Mouse (Mus musculus) hindbrain, embryonic 16.5 days (tissue): Measurements from ENCODE around the gene Vdr. TPM values are rescaled to one million over a fixed set of nuclear protein-coding genes. Genes with fewer than 3 reads are reported as not detected.

Experiments used
- ATAC-seq: fragments of 200-750 bp; cut with Nextera tagmentation; 2 replicates; pipeline ENCODE4 v1.8.0; 2017; ENCODE audit warnings: moderate TSS enrichment, moderate library complexity
- H3K27ac ChIP-seq: fragments of 300-500 bp; sonication (generic); 2 replicates; pipeline ENCODE4 v1.5.1; 2014; ENCODE audit warnings: low read depth, mild to moderate bottlenecking, control low read depth, low read length, moderate library complexity
- H3K27me3 ChIP-seq: fragments of 300-500 bp; sonication (generic); replicated peaks from 2 replicates; pipeline ENCODE4 v1.6.1; 2014; ENCODE audit warnings: low read length; ENCODE audit not compliant: control insufficient read depth, insufficient read depth
- H3K36me3 ChIP-seq: fragments of 300-500 bp; sonication (generic); 2 replicates; pipeline ENCODE4 v1.6.1; 2014; ENCODE audit warnings: mild to moderate bottlenecking, low read length, moderate library complexity, mixed read lengths; ENCODE audit not compliant: control insufficient read depth, insufficient read depth
- H3K4me1 ChIP-seq: fragments of 300-500 bp; sonication (generic); 2 replicates; pipeline ENCODE4 v1.6.1; 2014; ENCODE audit warnings: low read depth, low read length; ENCODE audit not compliant: control insufficient read depth, insufficient read depth
- H3K4me2 ChIP-seq: fragments of 300-500 bp; sonication (generic); 2 replicates; pipeline ENCODE4 v1.6.1; 2014; ENCODE audit warnings: mild to moderate bottlenecking, low read length, control low read depth, moderate library complexity
- H3K4me3 ChIP-seq: fragments of 300-500 bp; sonication (generic); 2 replicates; pipeline ENCODE4 v1.5.1; 2014; ENCODE audit warnings: mild to moderate bottlenecking, low read length, control low read depth, moderate library complexity
- H3K9ac ChIP-seq: fragments of 300-500 bp; sonication (generic); 2 replicates; pipeline ENCODE4 v1.6.1; 2014; ENCODE audit warnings: low read depth, mild to moderate bottlenecking, control low read depth, low read length, moderate library complexity
- H3K9me3 ChIP-seq: fragments of 300-500 bp; sonication (generic); 2 replicates; pipeline ENCODE4 v1.6.1; 2014; ENCODE audit warnings: mild to moderate bottlenecking, low read length, moderate library complexity; ENCODE audit not compliant: control insufficient read depth
- WGBS: fragments of 180-500 bp; shearing (Covaris S2); extraction: QIAGEN DNeasy Blood & Tissue Kit; methylation state at CpG from one replicate; pipeline ENCODE4 v1.1.7; 2014; 5-methylcytosine and 5-hydroxymethylcytosine counted together
- polyA plus RNA-seq: library from polyadenylated mRNA; unstranded; fragments of >200 nt; fragmentation: Nextera tagmentation; extraction: Ambion mirVana; gene quantifications from 2 replicates; pipeline ENCODE4 v1.2.1, GENCODE M21; 2015

Gene Vdr
- polyA plus RNA-seq, 1 experiment from 2014 or later, result 0.26 TPM

DNA sequence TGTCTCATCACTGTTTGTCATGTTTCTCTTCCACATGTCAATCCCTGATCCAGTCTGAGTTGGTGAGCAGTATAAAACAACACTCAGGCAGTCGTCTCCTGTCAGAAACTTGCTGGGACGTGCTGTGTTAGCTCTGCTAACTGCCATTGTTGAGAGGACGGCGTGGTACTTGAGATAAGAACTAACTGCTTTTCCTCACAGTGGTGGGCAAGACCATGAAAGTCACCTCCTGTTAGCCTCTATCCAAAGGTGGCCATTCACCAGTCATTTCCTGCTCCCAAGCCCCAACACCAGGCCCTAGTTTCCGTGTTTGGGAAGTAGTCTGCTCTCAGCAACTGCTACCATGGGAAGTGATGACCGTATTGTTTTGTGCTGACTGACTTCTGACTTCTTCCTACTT, 45.3 kb downstream of the Vdr start:
- ATAC-seq, result no peak
- 66% methylated on average over 6 of the region's 6 CpGs for WGBS
- no peak overlapping the region for H3K27ac ChIP-seq

DNA sequence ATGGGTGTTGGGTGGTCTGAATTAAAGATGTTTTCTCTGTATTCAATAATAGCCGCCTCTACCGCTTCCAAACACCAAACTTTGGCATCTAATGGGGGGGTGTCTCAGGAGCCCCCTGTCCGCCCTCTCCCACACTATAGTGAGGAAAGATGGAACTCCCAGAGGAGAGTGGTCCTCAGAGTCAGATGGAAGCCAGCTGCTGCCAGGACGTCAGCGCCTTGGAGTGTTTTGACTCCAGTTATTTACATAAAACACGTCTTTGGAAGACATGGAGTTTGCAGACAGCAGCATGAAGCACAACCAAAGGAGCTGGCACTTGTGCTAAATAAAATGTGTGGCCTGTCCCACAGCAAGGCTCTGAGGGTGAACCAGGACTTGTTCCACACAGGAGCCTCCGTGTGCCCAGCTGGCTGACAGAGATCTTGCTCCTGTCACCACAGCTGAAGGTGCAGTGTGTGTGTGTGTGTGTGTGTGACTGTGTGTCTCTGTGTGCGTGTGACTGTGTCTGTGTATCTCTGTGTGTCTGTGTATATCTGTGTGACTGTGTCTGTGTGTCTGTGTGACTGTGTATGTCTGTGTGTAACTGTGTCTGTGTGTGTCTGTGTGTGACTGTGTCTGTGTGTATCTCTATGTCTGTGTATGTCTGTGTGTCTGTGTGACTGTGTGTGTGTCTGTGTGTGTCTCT, 45.9 kb downstream of the Vdr start:
- Histone ChIP-seq H3K36me3 (no peaks in the 10 kb centered on the region), H3K4me2 (no peak overlapping the region), H3K9ac (no peak overlapping the region), H3K4me3 (no peak overlapping the region), H3K9me3 (peaks cover 3% of the 10 kb centered on the region; the same call in 1 of the 2 replicates), H3K27me3 (0 out of 2 replicates have a peak, but pooled peaks cover 2% of the 10 kb centered on the region), H3K27ac (no peak overlapping the region), H3K4me1 (no peaks in the 10 kb centered on the region)
- 69% methylated on average over 8 of the region's 8 CpGs for WGBS
- ATAC-seq, result no peak

More for the DNA sequence above, 45.3 kb downstream of the Vdr start:
- Histone ChIP-seq H3K4me2 (no peak overlapping the region), H3K9me3 (peaks cover 3% of the 10 kb centered on the region; the same call in 1 of the 2 replicates), H3K4me1 (no peaks in the 10 kb centered on the region), H3K27me3 (0 out of 2 replicates have a peak, but pooled peaks cover 2% of the 10 kb centered on the region), H3K36me3 (no peaks in the 10 kb centered on the region), H3K4me3 (no peak overlapping the region), H3K9ac (no peak overlapping the region)

GRCm38 (mm10) chr15:97863494-97863881, 46.9 kb downstream of the Vdr start:
- Histone ChIP-seq H3K4me2 (no peak overlapping the region), H3K4me1 (no peaks in the 10 kb centered on the region), H3K27ac (no peak overlapping the region), H3K9ac (no peak overlapping the region), H3K4me3 (no peak overlapping the region), H3K9me3 (peaks cover 3% of the 10 kb centered on the region; the same call in 1 of the 2 replicates), H3K36me3 (no peaks in the 10 kb centered on the region), H3K27me3 (0 out of 2 replicates have a peak, but pooled peaks cover 2% of the 10 kb centered on the region)
- ATAC-seq, result no peak
- WGBS, result 84% methylated on average over 18 of the region's 18 CpGs

GRCm38 (mm10) chr15:97862881-97863493, 47.4 kb downstream of the Vdr start:
- Histone ChIP-seq H3K36me3 (no peaks in the 10 kb centered on the region), H3K9me3 (peaks cover 3% of the 10 kb centered on the region; the same call in 1 of the 2 replicates), H3K9ac (no peak overlapping the region), H3K27me3 (0 out of 2 replicates have a peak, but pooled peaks cover 2% of the 10 kb centered on the region), H3K4me2 (no peak overlapping the region), H3K27ac (no peak overlapping the region), H3K4me3 (no peak overlapping the region), H3K4me1 (no peaks in the 10 kb centered on the region)
- 57% methylated on average over 14 of the region's 14 CpGs for WGBS
- no peak for ATAC-seq

DNA sequence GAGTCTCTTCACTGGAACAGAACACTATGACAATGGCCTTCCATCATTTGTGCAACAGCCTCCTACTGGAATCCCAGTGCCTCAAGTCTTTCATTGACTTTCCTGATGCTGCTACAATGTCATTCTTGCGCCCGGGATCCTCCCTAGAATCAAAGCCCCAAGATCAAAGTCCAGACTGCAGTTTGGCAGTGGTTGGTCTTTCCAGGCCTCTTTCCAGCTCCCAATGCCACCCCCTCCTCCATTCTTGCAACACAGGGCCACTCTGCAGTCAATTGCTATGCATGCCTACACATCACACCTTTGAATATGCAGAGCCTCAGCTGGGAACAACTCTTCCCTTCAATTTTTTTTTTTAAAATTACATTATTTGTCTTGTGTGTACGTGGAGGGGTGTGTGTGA, 50.1 kb downstream of the Vdr start:
- WGBS, result 72% methylated on average over 3 of the region's 3 CpGs
- no peak overlapping the region for H3K9ac ChIP-seq
- no peaks in the 10 kb centered on the region for H3K9me3 ChIP-seq
- H3K27me3 ChIP-seq, result 0 out of 2 replicates have a peak, but pooled peaks cover 2% of the 10 kb centered on the region
- no peak overlapping the region for H3K4me3 ChIP-seq
- no peak overlapping the region for H3K27ac ChIP-seq
- H3K36me3 ChIP-seq, result no peaks in the 10 kb centered on the region
- no peak for ATAC-seq
- H3K4me1 ChIP-seq, result no peaks in the 10 kb centered on the region
- H3K4me2 ChIP-seq, result no peak overlapping the region

DNA sequence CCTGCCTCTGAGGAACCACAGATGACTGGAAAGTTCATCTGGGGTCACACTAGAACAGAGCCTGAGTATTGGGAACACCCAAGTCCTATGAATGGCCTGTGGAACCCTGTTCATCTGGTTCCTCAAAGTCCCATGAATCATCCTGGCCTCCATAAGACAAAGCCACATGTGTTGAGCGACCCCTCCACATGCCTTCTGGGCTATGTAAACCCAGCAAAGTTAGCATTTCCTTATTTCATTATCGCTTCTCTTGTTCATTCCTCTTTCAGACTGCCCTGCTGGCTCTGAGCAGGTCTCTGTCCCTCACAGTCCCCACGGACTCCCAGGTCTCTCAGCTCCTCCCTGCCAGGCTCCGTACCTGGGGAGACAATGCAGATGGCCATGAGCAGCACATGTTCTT, 52.0 kb downstream of the Vdr start:
- Histone ChIP-seq H3K9me3 (no peaks in the 10 kb centered on the region), H3K9ac (no peak overlapping the region), H3K4me3 (no peak overlapping the region), H3K27me3 (0 out of 2 replicates have a peak, but pooled peaks cover 2% of the 10 kb centered on the region), H3K36me3 (no peaks in the 10 kb centered on the region), H3K4me1 (no peaks in the 10 kb centered on the region), H3K4me2 (no peak overlapping the region), H3K27ac (no peak overlapping the region)
- WGBS, result 82% methylated on average over 4 of the region's 4 CpGs
- ATAC-seq, result no peak

DNA sequence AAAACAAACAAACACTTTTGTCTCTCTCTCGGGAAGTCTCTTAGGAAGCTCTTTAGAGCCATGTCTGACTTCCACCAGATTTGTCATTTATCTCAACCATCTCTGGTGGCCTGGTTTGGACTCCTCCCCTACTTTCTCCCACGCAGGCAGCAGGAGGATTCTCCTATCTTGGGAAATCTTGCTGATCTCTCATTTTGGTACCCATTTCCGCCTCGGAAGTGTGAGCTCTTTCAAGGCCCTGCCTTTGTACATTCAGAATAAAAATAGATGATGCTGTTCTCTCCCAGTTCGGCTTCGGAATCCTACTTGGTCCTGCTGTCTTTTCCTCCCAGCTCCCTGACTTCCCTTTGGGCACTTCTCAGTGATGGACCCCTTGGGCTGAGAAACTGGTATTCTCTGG, 55.9 kb downstream of the Vdr start:
- no peak overlapping the region for H3K9ac ChIP-seq
- no peak overlapping the region for H3K4me2 ChIP-seq
- H3K9me3 ChIP-seq, result no peaks in the 10 kb centered on the region
- no peaks in the 10 kb centered on the region for H3K4me1 ChIP-seq
- H3K27me3 ChIP-seq, result no peaks in the 10 kb centered on the region
- ATAC-seq, result no peak
- H3K36me3 ChIP-seq, result no peaks in the 10 kb centered on the region
- WGBS, result 64% methylated on average over 6 of the region's 6 CpGs
- H3K4me3 ChIP-seq, result no peak overlapping the region
- H3K27ac ChIP-seq, result no peak overlapping the region

DNA sequence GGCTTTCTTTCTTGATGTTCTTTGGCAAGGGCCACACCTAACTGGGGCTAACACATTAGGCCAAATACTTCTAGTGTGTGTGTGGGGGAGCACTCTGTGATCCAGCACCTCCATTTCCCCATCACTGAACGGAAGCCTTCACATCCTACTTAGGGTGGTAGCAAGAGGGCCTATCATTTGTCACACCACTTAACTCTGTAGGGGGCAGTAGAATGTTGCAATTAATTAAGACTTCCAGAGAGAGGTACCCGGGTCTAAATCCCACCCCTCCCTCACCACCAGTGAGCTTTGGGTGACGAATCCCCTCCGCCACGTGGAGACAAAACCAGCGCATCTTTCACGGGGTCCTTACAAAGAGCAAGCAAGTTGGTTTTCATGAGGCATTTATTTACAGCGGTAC, 56.4 kb downstream of the Vdr start:
- WGBS, result 45% methylated on average over 8 of the region's 8 CpGs
- Histone ChIP-seq H3K4me1 (peaks cover 2% of the 10 kb centered on the region; the same call in 1 of the 2 replicates), H3K9ac (no peak overlapping the region), H3K9me3 (no peaks in the 10 kb centered on the region), H3K36me3 (no peaks in the 10 kb centered on the region), H3K27ac (no peak overlapping the region), H3K4me3 (no peak overlapping the region), H3K4me2 (no peak overlapping the region), H3K27me3 (no peaks in the 10 kb centered on the region)
- no peak for ATAC-seq

- no peak for ATAC-seq
- Histone ChIP-seq H3K27me3 (no peaks in the 10 kb centered on the region), H3K9ac (no peak overlapping the region), H3K36me3 (no peaks in the 10 kb centered on the region), H3K4me2 (no peak overlapping the region), H3K4me3 (no peak overlapping the region), H3K4me1 (peaks cover 2% of the 10 kb centered on the region; the same call in 1 of the 2 replicates), H3K27ac (no peak overlapping the region), H3K9me3 (no peaks in the 10 kb centered on the region)
- 91% methylated on average over 3 of the region's 3 CpGs for WGBS
These were observed 58.1 kb downstream of the Vdr start for GRCm38 (mm10) chr15:97852291-97852690.
